Mouse (Mus musculus) B cell, adult 67 days (primary cell): ENCODE measurements around the gene Clca3b. TPM values are rescaled to one million over a fixed set of nuclear protein-coding genes. Genes with fewer than 3 reads are reported as not detected.

Experiments
- total RNA-seq, 2 experiments: library from RNA; stranded (reverse); gene quantifications; 4 replicates each; pipeline ENCODE4 v1.2.4; 2023

The Clca3b gene
- total RNA-seq: not detected

GRCm38 (mm10) chr3:144849014-144849556, at the start of gene Clca3b:
TSS of gene Clca3b (minus strand) at chr3:144849357.

DNA sequence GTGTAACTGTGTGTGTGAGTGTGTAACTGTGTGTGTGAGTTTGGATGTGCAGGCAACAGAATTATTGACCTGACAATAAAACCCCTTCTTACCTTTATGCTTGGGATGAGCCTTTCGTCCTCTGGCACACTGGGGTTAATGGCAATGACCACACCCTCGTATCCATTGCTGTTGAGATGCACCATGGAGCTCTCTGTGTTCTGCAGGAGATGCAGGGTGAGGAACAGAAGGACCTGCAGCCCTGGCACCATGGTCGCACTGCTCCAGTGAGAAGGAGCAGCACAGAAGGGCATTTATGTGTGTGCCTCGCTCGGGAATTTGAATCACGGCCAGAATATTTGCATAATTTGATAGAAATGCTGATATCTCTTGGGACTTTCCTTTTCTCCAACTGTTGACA, 29.9 kb downstream of the Clca3b start, which contains the start of gene Clca3a2:
Gene Clca3a2 (minus strand): TSS at position 276 of the 400 bp plus-strand sequence.

Other genes starting within 250 kb of the Clca3b start
- gene Sh3glb1, start 129.0 kb downstream of the Clca3b start, total RNA-seq: 100 to 1,000 TPM; 117 to 125 TPM
- not detected for gene Clca3a1, start 88.4 kb downstream of the Clca3b start, total RNA-seq
- not detected for gene Clca3a2, start 29.9 kb downstream of the Clca3b start, total RNA-seq
- not detected for gene Clca4b, start 83.2 kb upstream of the Clca3b start, total RNA-seq
- not detected for gene Clca4a, start 125.7 kb upstream of the Clca3b start, total RNA-seq
- gene Clca1, start 183.4 kb upstream of the Clca3b start, total RNA-seq: not detected